Mouse (Mus musculus) MEL (cell line): ENCODE data around the gene Rgma. TPM values are rescaled to one million over a fixed set of nuclear protein-coding genes. Genes with fewer than 3 reads are reported as not detected.

Source experiments
- DNase-seq: peaks from one replicate; pipeline ENCODE4 v3.0.0; 2011; ENCODE audit warnings: low read depth, low spot score
- H3K27ac ChIP-seq: 2 replicates; pipeline ENCODE4 v1.5.1; 2012; ENCODE audit warnings: low read depth, mild to moderate bottlenecking, control low read depth, low read length, moderate library complexity; ENCODE audit not compliant: control insufficient read depth
- H3K27me3 ChIP-seq, 2 experiments: fragments of 150-350 bp in 1 of 2; sonication (generic) in 1 of 2; 2 replicates each; pipeline ENCODE4 v1.6.1; 2012; ENCODE audit warnings: low read length in 2 of 2, mild to moderate bottlenecking in 2 of 2, improper control_type of control experiment in 1 of 2, moderate library complexity in 1 of 2; ENCODE audit not compliant: insufficient read depth in 2 of 2, control insufficient read depth in 1 of 2
- H3K36me3 ChIP-seq, 2 experiments: 2 replicates each; pipeline ENCODE4 v1.6.1; 2012 to 2014; ENCODE audit warnings: low read length in 2 of 2, improper control_type of control experiment in 1 of 2, inconsistent platforms in 1 of 2, mild to moderate bottlenecking in 1 of 2; ENCODE audit not compliant: insufficient read depth in 2 of 2, control insufficient read depth in 1 of 2
- H3K4me1 ChIP-seq, 2 experiments: fragments of 150-350 bp in 1 of 2; sonication (generic) in 1 of 2; 2 replicates each; pipeline ENCODE4 v1.6.1; 2012; ENCODE audit warnings: low read length in 2 of 2, improper control_type of control experiment in 1 of 2, mild to moderate bottlenecking in 1 of 2; ENCODE audit not compliant: insufficient read depth in 2 of 2, control insufficient read depth in 1 of 2
- H3K4me3 ChIP-seq, 2 experiments: fragments of 150-350 bp in 1 of 2; sonication (generic) in 1 of 2; 2 replicates each; pipeline ENCODE4 v1.5.1; 2012; ENCODE audit warnings: low read depth in 2 of 2, low read length in 2 of 2, mild to moderate bottlenecking in 2 of 2, moderate library complexity in 2 of 2, control low read depth in 1 of 2, improper control_type of control experiment in 1 of 2; ENCODE audit not compliant: control insufficient read depth in 1 of 2, insufficient read depth in 1 of 2
- H3K79me2 ChIP-seq: 2 replicates; pipeline ENCODE4 v1.6.1; 2012; ENCODE audit warnings: mild to moderate bottlenecking, low read length, moderate library complexity; ENCODE audit not compliant: control insufficient read depth, poor library complexity, insufficient read depth
- H3K9ac ChIP-seq: 2 replicates; pipeline ENCODE4 v1.6.1; 2012; ENCODE audit warnings: low read depth, mild to moderate bottlenecking, control low read depth, low read length, moderate library complexity; ENCODE audit not compliant: control insufficient read depth, poor library complexity, severe bottlenecking
- H3K9me3 ChIP-seq: fragments of 150-350 bp; sonication (generic); replicated peaks from 2 replicates; pipeline ENCODE4 v1.6.1; 2012; ENCODE audit warnings: mild to moderate bottlenecking, low read length, improper control_type of control experiment, moderate library complexity; ENCODE audit not compliant: insufficient read depth
- CTCF ChIP-seq, 3 experiments: IDR thresholded peaks in 2 of 3; conservative IDR thresholded peaks in 1 of 3; 2 replicates each; pipeline ENCODE4 v1.5.1; 2011 to 2012; ENCODE audit warnings: low read length in 3 of 3, low read depth in 2 of 3, mild to moderate bottlenecking in 2 of 3, improper control_type of control experiment in 1 of 3, inconsistent platforms in 1 of 3, mixed read lengths in 1 of 3, moderate library complexity in 1 of 3; ENCODE audit not compliant: control insufficient read depth in 1 of 3, insufficient read depth in 1 of 3, poor library complexity in 1 of 3, severe bottlenecking in 1 of 3
- ETS1 ChIP-seq: IDR thresholded peaks from 2 replicates; pipeline ENCODE4 v1.6.1; 2012; ENCODE audit warnings: low read depth, mild to moderate bottlenecking, inconsistent platforms, low read length, improper control_type of control experiment, moderate library complexity
- GABPA ChIP-seq: IDR thresholded peaks from 2 replicates; pipeline ENCODE4 v1.6.1; 2012; ENCODE audit warnings: low read depth, mild to moderate bottlenecking, inconsistent platforms, low read length, improper control_type of control experiment, moderate library complexity
- GATA1 ChIP-seq: IDR thresholded peaks from 2 replicates; pipeline ENCODE4 v1.6.1; 2011; ENCODE audit warnings: low read depth, low read length, improper control_type of control experiment
- HCFC1 ChIP-seq: IDR thresholded peaks from 2 replicates; pipeline ENCODE4 v1.6.1; 2012; ENCODE audit warnings: low read depth, mild to moderate bottlenecking, inconsistent platforms, low read length, improper control_type of control experiment, moderate library complexity
- JUND ChIP-seq: IDR thresholded peaks from 2 replicates; pipeline ENCODE4 v1.6.1; 2011; ENCODE audit warnings: low read depth, mild to moderate bottlenecking, improper control_type of control experiment, low read length
- KAT2A ChIP-seq: conservative IDR thresholded peaks from 2 replicates; pipeline ENCODE4 v1.6.1; 2012; ENCODE audit warnings: low read depth, low read length, improper control_type of control experiment, inconsistent platforms
- MAX ChIP-seq: IDR thresholded peaks from 2 replicates; pipeline ENCODE4 v1.6.1; 2011; ENCODE audit warnings: low read length, improper control_type of control experiment
- MAZ ChIP-seq: IDR thresholded peaks from 2 replicates; pipeline ENCODE4 v1.6.1; 2012; ENCODE audit warnings: low read depth, mild to moderate bottlenecking, inconsistent platforms, low read length, improper control_type of control experiment
- MEF2A ChIP-seq: IDR thresholded peaks from 2 replicates; pipeline ENCODE4 v1.6.1; 2014; ENCODE audit warnings: low read depth, mild to moderate bottlenecking, inconsistent platforms, low read length, improper control_type of control experiment; ENCODE audit not compliant: poor library complexity, insufficient replicate concordance, severe bottlenecking; ENCODE audit errors: extremely low read depth
- NELFE ChIP-seq: IDR thresholded peaks from 2 replicates; pipeline ENCODE4 v1.6.1; 2011; ENCODE audit warnings: low read depth, low read length, improper control_type of control experiment
- NRF1 ChIP-seq: IDR thresholded peaks from 2 replicates; pipeline ENCODE4 v1.6.1; 2014; ENCODE audit warnings: low read depth, mild to moderate bottlenecking, inconsistent platforms, low read length, improper control_type of control experiment, moderate library complexity; ENCODE audit not compliant: poor library complexity, insufficient read depth, severe bottlenecking
- POLR2A ChIP-seq, 2 experiments: IDR thresholded peaks; 2 replicates each; pipeline ENCODE4 v1.6.1; 2011 to 2012; ENCODE audit warnings: low read length in 2 of 2, mild to moderate bottlenecking in 2 of 2, control low read depth in 1 of 2, improper control_type of control experiment in 1 of 2, low read depth in 1 of 2, moderate library complexity in 1 of 2; ENCODE audit not compliant: control insufficient read depth in 1 of 2, insufficient read depth in 1 of 2, poor library complexity in 1 of 2
- POLR2AphosphoS2 ChIP-seq: IDR thresholded peaks from 2 replicates; pipeline ENCODE4 v1.6.1; 2011; ENCODE audit warnings: low read length, improper control_type of control experiment
- SIN3A ChIP-seq: IDR thresholded peaks from 2 replicates; pipeline ENCODE4 v1.6.1; 2012; ENCODE audit warnings: low read length, improper control_type of control experiment, inconsistent platforms
- SMC3 ChIP-seq: IDR thresholded peaks from 2 replicates; pipeline ENCODE4 v1.6.1; 2011; ENCODE audit warnings: low read depth, low read length, improper control_type of control experiment
- TAL1 ChIP-seq: IDR thresholded peaks from 2 replicates; pipeline ENCODE4 v1.6.1; 2012; ENCODE audit warnings: mild to moderate bottlenecking, inconsistent platforms, low read length, moderate library complexity, mixed read lengths
- TCF12 ChIP-seq: IDR thresholded peaks from 2 replicates; pipeline ENCODE4 v1.6.1; 2014; ENCODE audit warnings: low read depth, mild to moderate bottlenecking, inconsistent platforms, low read length, improper control_type of control experiment, moderate library complexity
- USF1 ChIP-seq: IDR thresholded peaks from 2 replicates; pipeline ENCODE4 v1.6.1; 2014; ENCODE audit warnings: low read depth, mild to moderate bottlenecking, inconsistent platforms, low read length, improper control_type of control experiment, moderate library complexity
- ZKSCAN1 ChIP-seq: IDR thresholded peaks from 2 replicates; pipeline ENCODE4 v1.6.1; 2012; ENCODE audit warnings: low read depth, mild to moderate bottlenecking, inconsistent platforms, low read length, improper control_type of control experiment, moderate library complexity
- ZNF384 ChIP-seq: IDR thresholded peaks from 2 replicates; pipeline ENCODE4 v1.6.1; 2012; ENCODE audit warnings: low read depth, mild to moderate bottlenecking, inconsistent platforms, low read length, improper control_type of control experiment
- polyA plus RNA-seq, 2 experiments: library from polyadenylated mRNA; stranded (reverse) in 1 of 2; unstranded in 1 of 2; fragments of >175 nt in 1 of 2; fragments of >200 nt in 1 of 2; gene quantifications; 2 replicates each; pipeline versions ENCODE4 v1.2.1 to v1.2.4; 2012; ENCODE audit warnings: low replicate concordance in 2 of 2, low read depth in 1 of 2; ENCODE audit not compliant: insufficient read length in 2 of 2, insufficient read depth in 1 of 2, missing spikeins in 1 of 2
- total RNA-seq: library from RNA; depleted of rRNA; stranded (reverse); fragments of 300-350 nt; gene quantifications from 2 replicates; pipeline ENCODE4 v1.2.3, GENCODE M21; 2012

Gene Rgma
- total and polyA plus RNA-seq, 3 experiments, result not detected

- H3K27ac ChIP-seq, result no peak overlapping the region
- TF ChIP-seq ZNF384, result no peak
- no peak for TF ChIP-seq MAZ
- TF ChIP-seq ETS1, result no peak
- TF ChIP-seq POLR2AphosphoS2, result no peak
- TF ChIP-seq ZKSCAN1, result no peak
- no peak for TF ChIP-seq MAX
- TF ChIP-seq GABPA, result no peak
- no peak for TF ChIP-seq NELFE
- no peak for TF ChIP-seq POLR2A (IDR thresholded peaks at IDR 0.05; ENCODE audit: control insufficient read depth in 1 of 2, insufficient read depth in 1 of 2, low read depth in 1 of 2, low read length in 2 of 2, poor library complexity in 1 of 2)
- no peak for TF ChIP-seq HCFC1
- TF ChIP-seq SIN3A, result no peak
- no peak for TF ChIP-seq SMC3
- TF ChIP-seq USF1, result no peak
- TF ChIP-seq TAL1, result no peak
- TF ChIP-seq JUND, result no peak
- TF ChIP-seq NRF1, result no peak
- TF ChIP-seq KAT2A, result no peak
- TF ChIP-seq CTCF (IDR thresholded peaks at IDR 0.05 in 2 of 3, conservative IDR thresholded peaks at IDR 0.05 in 1 of 3; ENCODE audit: control insufficient read depth in 1 of 3, insufficient read depth in 1 of 3, low read depth in 2 of 3, low read length in 3 of 3, poor library complexity in 1 of 3, severe bottlenecking in 1 of 3), result no peak
- TF ChIP-seq MEF2A, result no peak
- no peaks in the 10 kb centered on the region for H3K36me3 ChIP-seq
- H3K27me3 ChIP-seq, result no peaks in the 10 kb centered on the region
- no peaks in the 10 kb centered on the region for H3K79me2 ChIP-seq
- no peaks in the 10 kb centered on the region for H3K4me1 ChIP-seq
- H3K4me3 ChIP-seq, result no peak overlapping the region
- no peak for DNase-seq
- H3K9me3 ChIP-seq, result no peaks in the 10 kb centered on the region
- H3K9ac ChIP-seq, result no peak overlapping the region
These were observed 37.0 kb upstream of the Rgma start for GRCm38 (mm10) chr7:73338353-73338752.

DNA sequence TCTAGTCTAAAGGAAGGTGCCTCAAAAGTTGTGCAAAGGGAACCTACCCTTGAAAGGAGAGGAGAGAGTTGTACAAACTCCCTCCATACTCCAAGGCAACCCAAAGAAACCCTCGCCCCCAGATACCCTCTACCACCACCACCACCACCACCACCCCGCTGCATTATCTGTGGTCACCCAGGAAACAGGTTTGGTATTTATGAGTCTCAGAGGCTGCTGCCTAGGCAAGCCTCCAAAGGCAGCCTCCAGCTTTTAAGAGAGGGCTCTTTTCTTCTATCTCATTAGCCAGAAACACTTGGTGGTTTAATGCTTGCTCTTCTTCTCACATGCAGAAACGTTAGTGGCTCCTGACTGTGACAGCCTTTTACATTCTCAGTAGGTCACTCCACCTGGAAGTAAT lies 31.5 kb upstream of the Rgma start:
- TF ChIP-seq HCFC1 (no peak), JUND (no peak), GATA1 (no peak), TCF12 (no peak)
- Histone ChIP-seq H3K27ac (no peak overlapping the region), H3K4me1 (no peaks in the 10 kb centered on the region), H3K27me3 (no peaks in the 10 kb centered on the region), H3K36me3 (no peaks in the 10 kb centered on the region), H3K4me3 (no peak overlapping the region), H3K79me2 (no peaks in the 10 kb centered on the region), H3K9ac (no peak overlapping the region), H3K9me3 (no peaks in the 10 kb centered on the region)
- DNase-seq, result no peak
